Mouse (Mus musculus): ENCODE data around the gene Orai1.

Gene Orai1

DNA sequence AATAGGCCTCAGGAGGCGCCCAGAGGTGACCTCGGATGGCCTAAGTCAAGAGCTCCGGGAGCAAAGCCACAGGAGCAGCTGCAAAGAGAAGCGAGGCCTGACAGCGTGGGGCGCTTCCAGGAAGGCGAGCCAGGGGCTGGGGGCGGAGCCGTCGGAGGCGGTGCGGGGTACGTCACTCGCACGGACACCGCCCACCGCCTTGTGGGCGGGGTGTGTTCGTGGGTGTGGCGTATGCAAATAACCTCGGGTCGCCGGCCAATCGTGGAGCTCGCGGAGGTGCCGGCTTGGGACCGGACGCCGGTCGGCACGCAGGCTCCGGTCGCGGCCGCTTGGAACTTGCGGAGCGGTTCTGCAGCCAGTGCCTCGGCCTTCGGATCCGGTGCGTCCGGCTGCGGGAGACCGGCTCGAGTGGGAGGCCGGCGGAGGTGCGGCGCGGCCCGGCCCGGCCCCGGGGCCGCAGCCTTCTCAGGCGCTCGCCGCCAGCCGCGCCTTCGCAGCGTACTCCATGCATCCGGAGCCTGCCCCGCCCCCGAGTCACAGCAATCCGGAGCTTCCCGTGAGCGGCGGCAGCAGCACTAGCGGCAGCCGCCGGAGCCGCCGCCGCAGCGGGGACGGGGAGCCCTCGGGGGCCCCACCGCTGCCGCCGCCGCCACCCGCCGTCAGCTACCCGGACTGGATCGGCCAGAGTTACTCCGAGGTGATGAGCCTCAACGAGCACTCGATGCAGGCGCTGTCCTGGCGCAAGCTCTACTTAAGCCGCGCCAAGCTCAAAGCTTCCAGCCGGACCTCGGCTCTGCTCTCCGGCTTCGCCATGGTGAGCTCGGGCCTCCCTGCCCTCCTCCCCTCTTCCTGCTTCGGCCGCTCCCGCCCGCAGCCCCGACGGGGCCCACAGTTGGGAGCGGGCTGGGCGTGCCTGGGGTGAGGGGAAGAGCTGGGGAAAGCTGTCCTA lies at the start of gene Orai1:
TSS of gene Orai1 (plus strand) at position 322 of the 949 bp plus-strand sequence.
- CTCF ChIA-PET, result interaction anchor here (0.6 to 1.0 kb wide), 3 partner anchors 23 to 396 kb away, joined by 3 read pairs; no protein-coding TSS in a partner anchor

DNA sequence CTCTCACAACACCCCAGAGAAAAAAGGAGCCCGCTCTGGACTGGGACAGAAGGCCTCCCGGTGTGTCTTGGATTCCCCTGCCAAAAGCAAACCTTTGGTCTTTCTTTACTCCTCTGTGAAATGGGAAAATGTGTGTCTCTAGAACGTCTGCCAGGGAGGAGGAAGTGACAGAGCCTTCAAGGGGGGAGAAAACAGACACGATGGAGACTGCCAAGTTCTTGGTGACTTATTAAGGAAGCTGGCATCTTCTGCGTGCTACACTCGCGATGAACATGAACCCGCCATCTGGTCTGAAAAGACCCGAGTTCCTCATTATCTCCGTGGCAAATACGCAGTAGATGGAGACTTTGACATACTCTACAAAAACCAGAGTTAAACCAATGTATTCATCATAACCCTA lies 49.4 kb upstream of the Orai1 start:
- CTCF ChIA-PET, result no interaction called here

DNA sequence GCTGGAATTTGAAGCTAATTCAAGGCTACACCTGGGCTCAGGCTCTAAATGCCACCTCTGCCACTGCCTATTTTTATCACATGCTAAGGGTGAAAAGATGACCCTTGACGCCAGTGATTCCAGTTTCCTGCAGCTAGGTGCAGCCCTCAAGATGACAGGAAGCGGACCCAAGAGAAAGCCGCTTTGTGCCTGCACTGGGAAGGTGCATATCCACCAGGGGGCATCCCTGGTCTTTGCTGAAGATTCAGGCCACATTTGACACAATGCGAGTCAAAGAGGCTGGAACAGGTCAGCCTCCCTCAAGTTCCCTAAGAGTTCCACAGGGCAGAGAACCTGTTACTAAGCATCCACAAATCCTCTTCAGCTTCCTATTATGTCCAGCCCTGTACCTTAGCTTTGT lies 46.6 kb upstream of the Orai1 start:
- CTCF ChIA-PET, result interaction anchor here (0.7 to 1.4 kb wide), 5 partner anchors 43 to 91 kb away, joined by 3 to 4 read pairs (median 3); no protein-coding TSS in a partner anchor

DNA sequence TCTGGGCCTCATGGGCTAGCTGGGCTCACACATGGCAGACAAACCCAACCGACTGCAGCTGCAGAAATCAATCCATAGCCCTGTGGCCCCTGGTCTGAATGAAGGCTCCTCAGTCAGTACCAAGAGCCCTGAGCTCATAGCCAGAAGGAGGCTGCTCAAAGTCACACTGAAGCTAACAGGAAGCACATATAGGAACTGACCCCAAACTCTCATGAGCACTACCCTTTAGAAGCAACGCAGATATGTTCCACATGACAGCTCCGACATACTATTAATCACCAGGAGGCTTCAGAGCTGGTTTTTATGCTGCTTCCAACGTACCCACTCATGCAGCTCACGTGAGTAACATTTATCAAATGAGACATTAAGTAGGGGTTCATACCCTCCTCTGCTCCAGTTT lies 44.8 kb upstream of the Orai1 start:
- CTCF ChIA-PET, result interaction anchor here (0.6 to 1.4 kb wide), 4 partner anchors 44 to 688 kb away, joined by 3 to 4 read pairs (median 3); no protein-coding TSS in a partner anchor

DNA sequence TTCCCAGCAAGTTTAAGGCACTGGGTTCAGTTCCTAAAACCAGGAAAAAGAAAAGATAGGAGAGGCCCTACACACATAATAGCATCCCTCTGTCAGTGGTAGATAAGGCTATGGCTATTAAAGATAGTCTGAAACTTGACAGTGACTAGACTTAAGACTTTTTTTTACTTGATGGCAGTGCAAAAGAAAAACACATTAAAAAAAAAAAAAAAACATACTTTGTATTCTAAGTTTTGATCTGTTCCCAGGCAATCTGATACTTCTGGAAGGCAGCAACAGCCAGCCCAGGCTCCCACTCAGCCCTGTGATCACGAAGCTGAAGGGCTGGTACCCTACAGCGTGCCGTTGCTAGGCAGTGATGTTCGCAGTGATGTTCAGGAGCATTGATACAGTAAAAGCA lies 43.4 kb upstream of the Orai1 start:
- CTCF ChIA-PET, result no interaction called here

DNA sequence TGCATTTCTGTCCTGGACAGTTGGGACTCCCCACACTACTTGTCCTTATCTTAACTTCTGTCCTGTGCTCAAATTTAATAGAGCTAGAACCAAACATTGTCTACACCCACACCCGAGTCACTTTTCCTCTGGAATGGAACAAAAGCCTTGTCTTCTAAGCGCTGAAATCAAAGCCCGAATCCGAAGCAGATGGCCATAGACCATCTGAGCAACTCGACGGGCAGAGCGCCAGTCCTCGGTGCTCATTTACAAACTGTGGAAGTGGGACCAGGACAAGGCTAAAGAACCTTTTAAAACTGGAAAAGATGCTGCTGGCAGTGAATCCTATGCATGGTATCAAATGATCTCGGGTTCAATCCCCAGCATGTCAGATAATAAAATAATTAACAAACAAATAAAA lies 42.8 kb upstream of the Orai1 start:
- CTCF ChIA-PET, result no interaction called here

DNA sequence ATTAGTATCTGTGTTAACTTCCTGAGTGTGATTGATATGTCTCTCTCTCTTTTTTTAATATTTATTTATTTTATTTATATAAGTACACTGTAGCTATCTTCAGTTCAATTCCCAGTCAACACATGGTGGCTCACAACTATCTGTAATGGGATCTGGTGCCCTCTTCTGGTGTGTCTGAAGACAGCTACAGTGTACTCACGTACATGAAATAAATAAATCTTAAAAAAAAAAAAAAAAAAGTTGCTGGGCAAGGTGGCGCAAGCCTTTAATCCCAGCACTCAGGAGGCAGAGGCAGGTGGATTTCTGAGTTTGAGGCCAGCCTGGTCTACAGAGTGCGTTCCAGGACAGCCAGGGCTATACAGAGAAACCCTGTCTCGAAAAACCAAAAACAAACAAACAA lies 40.2 kb upstream of the Orai1 start:
- CTCF ChIA-PET, result interaction anchor here (0.6 kb wide), 1 partner anchor 351 kb away, joined by 16 read pairs; no protein-coding TSS in a partner anchor

DNA sequence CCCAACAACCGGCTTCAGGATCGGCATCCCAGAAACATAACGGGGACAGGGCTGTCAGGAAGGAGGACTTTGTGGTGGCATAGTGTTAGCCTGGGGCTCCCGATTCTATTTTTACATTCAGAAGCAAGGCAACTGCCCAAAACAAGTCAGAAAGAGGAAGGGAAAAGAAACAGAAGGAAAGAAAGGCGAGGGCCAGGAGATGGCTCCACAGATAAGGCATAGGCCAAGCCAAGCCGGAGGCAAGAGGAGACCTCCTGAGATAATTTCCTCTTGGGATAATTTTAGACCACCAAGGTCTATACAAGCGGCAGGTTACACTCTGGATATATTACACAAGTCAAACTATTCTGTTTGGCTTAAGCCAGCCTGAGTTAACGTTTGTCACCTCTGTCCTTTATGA lies 35.9 kb upstream of the Orai1 start:
- CTCF ChIA-PET, result no interaction called here

DNA sequence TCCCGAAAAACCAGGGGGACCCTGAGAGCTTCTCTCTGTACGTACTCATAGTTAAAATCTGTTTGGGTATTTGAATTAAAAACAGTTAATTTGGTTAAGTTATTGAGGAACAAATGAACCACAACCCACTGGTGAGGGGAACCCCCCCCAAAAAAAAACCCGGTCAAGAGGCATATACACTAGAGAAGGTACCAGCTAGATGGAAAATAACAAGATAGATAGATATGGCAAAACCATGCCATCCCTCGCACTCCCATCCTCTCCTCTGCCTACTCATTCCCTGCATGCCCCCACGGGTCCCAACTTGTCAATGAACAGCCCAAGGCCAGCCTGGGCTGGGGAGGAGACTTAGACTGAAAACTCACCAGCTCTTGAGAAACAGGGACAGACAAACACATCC lies 30.4 kb upstream of the Orai1 start:
- CTCF ChIA-PET, result no interaction called here

DNA sequence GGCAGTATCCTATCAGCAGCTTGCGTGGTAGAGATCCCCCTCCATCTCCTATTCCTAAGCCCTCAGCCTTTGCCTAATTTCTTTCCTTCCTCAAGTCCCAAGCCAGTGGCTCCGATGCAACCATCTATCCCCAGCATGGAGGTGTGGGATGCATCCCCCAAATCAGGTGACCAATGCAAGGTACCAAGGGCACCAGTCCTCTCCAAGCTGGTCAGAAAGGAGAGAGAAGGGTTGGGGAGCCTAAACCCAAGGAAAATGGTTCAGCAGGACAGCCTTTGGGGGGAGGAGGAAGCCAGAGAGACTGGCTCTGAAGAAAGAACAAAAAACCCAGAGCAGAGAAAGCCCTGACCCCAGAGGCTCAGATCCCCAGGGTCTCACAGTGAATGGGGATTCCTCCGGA lies 29.6 kb upstream of the Orai1 start:
- CTCF ChIA-PET, result no interaction called here

DNA sequence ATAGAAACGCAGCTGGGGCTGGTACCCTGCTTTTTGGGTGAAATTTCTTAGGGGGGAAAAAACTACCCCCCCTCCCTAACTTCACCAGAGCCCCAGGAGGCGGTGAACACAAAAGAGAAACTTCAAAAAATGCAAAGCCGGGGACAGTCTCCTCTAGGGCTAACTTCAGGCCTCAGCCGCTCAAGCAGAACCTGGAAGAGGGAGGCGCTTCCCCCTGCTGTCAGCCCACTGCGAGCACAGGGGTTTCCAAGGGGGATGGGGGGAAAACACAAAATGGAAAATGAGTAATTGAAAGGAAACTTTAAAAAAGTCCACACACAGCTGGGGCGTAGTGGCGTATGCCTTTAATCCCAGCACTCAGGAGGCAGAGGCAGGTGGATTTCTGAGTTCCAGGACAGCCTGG lies 28.8 kb upstream of the Orai1 start:
- CTCF ChIA-PET, result no interaction called here

DNA sequence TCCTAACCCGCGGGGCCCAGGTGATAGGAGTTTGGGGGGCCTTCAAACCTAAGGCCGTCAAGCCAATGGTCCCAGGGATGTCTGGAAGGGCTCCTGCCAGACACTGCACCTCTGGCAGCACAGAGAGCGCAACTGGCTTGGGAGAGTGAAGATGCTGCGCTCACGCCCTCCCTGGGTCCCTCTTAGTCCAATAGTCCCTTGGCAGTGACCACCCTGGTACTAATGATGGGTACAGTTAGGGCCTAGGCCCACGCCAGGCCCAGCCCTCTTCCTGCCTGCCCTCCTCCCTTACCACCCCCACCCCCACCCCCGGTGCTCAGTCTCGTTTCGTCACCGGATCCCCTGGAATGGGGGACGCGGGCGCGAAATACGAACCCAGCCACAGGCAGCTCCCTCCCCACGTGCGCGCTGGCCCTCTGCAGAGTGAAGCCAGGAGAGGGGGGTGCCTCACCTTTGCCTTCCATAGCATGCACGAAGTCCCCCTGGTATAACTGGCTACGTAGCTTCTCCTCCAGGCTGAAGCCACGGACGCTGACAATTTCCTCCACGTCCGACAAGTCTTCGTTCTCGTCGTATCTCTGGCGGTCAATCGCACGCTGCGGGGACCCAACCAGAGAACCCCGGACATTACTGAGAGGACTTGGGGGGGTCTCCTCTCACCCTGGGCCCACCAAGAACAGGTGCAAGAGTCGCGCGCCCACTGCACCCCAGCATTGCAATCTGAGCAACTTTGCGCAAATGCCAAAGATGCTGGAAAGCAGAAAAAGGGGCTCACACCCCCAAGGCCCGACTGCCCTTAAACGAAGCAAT lies 27.5 kb upstream of the Orai1 start:
- CTCF ChIA-PET, result interaction anchor here (0.5 to 0.7 kb wide), 4 partner anchors 9 to 985 kb away, joined by 3 to 17 read pairs (median 8); no protein-coding TSS in a partner anchor

DNA sequence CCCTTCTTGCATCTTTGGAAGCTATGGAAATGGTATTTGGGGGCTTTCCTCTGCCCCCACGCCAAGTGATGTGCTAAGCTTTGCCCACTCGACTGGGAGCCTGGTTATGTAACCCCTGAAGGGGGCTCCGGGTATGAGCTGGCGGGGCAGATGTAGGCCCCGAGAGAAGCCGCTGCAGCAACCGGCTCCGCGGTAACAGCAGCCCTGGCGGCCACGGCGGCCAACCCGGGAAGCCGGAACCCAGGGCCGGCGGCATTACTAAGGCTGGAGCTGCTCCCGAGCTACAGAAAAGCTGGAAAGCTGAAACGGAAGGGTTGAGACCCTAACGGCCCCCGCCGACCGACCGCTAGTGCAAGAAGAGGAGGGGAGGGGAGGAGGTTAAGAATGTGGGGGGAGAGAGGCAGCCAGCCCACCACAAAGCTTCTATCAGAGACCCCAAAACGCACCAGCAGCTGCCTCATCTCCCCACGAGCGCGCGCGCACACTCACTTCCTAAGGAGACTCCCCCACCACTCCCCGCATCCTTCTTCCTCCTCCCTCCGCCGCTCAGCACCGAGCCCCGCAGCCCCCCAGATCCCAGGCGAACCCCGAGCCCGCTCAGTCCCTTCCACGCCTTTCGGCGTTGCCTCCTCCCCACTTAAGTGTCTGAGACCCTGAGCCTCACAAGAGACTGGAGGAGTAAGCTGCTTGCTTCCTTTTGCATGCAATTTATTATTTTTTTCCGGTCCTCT lies 26.7 kb upstream of the Orai1 start:
- CTCF ChIA-PET, result interaction anchor here (0.6 to 0.9 kb wide), 4 partner anchors 9 to 985 kb away, joined by 4 to 8 read pairs (median 6); no protein-coding TSS in a partner anchor

DNA sequence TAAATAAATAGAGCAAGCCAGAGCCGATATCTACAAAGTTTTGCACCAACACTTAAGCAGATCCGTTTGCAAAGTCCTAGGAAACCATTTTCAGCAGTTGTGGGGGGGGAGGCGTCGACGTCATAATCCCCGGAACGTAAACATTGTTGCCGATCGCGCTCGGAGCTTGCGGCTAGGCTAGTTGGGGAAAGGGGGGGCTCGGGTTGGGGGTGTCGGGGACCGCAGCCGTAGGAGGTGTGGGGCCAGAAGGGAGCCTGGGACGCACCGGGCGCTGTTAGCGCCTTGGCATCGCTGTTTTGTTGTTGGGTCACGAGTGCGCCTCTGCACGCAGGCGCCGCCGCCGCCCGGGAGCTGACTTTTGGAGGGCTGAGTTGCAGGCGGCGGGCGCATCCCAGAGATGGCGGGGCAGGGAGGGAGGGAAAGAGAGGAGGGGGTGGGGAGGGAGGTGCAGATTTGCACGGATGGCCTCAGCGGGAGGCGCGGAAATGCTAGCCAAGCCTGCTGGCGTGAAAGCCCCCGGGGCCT lies 25.8 kb upstream of the Orai1 start:
- CTCF ChIA-PET, result interaction anchor here (0.5 to 0.9 kb wide), 5 partner anchors 34 to 1129 kb away, joined by 3 to 9 read pairs (median 4); no protein-coding TSS in a partner anchor

DNA sequence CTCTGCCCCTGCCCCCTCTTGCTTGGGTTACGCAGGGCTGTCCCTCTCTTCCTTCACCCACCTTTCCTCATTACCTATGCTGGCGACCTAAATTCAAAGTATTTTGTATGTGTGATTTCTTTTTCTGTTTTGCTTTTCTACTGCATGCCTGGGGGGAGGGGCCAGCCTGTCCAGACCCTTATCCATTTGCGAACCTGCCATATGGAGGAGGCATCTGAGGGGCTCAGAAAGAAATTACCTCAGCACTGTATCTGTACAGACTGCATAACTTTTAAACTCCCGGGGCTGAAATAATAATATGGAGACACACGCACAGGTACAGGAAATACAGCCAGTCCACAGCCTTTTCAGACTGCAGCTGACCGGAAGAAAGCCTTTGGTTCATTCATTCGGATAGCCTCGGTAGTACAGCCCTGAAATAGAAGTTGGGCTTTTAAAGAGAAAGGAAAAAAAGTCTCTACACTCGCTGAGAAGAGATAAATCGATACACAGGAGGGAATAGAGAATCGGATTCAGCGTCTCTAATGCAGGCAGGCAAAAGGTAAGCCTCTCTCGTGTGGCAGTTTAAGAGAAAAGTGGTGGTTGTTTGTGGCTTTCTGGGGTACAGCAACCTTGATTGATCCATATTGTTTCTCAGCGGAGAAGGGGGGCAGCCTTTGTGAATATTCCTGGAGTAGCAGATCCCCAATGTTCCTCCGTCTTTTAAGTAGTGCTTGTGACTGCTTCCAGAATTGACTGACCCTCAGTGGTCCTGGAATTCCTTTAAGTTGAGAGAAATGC lies 25.1 kb upstream of the Orai1 start, which contains the start of gene Kdm2b:
TSS of gene Kdm2b (minus strand) at position 273 of the 780 bp plus-strand sequence.
- CTCF ChIA-PET, result interaction anchor here (0.6 kb wide), 1 partner anchor 1023 kb away, joined by 3 read pairs; no protein-coding TSS in a partner anchor

DNA sequence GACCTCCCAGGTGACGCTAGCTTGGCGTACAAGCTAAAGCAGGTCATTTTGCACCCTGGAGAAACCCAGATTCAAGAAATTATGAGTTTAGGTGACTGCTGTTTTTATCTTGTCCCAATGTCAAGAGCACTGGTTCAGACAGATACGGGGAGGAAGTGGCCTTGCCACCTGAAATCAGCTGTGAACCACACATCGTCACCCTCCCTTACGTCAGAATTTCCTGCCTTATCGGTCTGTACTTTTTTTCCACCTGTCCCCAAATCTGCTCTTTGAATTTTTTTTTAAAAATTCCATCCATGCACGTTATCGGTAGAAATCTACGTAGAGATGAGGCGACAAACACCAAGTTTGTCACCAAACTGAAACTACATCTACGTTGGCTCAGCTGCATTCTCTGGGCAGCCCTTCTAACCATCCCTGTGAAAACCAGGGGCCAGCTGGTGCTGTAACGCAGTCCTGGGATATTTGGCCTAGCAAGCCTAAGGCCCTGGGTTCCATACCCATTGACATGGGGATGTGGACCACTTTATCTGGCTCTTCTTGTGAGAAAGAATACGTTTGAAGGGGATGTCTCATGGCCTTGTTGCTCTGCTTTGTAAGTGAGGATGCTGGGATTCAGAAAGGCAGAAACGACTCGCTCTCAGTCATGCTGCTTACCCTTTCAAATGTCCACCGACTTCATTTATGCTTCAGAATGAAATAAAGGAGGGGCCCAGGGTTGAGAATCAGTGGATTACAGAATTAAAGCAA lies 24.3 kb upstream of the Orai1 start:
- CTCF ChIA-PET, result no interaction called here

DNA sequence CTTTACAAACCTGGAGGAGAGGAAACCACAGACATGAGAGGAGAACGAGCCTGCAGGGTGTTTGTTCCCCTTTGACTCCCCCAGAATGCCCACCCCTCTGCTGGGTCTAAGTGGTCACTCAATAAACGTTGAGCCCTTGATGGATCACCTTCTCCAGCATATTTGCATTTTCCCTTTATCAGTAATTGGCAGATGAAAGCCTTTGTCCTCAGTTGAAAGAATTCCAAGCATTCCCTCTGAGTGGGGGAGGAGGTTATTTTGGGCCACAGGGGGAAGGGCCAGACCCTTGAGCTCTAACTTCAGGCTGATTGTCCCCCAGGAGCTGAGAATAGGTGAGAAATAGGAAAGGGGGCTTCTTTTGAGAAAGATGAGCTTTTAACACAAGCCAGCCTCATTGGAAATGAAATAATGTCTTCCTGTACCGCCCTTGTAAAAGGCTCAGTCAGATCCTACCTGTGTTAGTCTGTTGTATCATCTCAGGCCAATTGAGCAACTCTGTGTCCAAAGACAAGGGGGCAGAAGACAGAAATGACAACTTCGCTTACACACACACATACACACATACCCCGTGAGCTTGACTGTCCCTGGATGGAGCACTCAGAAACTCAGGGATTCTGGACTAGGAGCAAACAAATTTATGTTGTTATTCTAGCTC lies 23.4 kb upstream of the Orai1 start:
- CTCF ChIA-PET, result interaction anchor here (0.7 kb wide), 1 partner anchor 24 kb away, joined by 3 read pairs; no protein-coding TSS in a partner anchor

DNA sequence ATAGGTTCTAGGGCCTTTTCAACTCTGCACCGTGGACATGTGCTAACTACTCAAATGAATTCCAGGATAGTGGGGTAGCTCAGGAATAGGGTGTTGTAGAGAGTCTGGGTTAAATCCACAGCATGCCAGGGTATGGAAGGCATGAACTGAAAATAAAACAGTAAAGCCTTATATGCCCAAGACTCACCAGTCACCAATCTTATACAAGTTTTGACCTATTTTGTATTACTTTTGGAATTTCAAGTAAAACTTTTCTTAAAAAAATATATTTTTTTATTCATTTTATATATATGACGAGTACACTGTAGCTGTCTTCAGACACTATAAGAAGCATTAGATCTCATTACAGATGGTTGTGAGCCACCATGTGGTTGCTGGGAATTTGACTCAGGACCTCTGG lies 21.1 kb upstream of the Orai1 start:
- CTCF ChIA-PET, result no interaction called here

DNA sequence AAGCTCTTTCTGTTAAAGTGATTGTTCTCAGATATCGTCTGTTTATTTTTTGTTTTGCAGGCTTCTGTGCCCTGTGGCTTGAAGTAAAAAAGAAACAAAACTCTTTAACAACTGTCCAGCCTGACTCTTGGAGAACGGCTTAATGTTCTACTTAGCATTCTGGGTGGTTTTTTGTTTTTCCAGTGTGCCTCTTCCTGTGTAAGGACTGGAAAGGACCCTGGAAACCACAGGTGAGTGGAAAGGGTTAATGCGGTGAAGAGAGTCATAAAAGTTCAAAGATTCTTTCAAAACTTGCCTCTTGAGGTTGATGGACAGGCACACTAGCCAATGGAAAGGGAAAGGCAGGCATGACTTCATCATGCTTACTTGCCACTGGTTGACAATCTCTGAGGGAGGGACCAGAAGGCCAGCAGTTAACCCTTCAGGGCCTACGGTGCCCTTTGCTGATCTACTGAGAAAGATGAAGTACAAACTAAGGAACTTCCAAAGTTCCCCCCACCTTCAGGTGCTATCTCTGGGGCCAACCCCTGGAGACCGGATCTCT lies 20.5 kb upstream of the Orai1 start:
- CTCF ChIA-PET, result no interaction called here
